Mouse (Mus musculus) brain, embryonic 14.5 days (tissue): ENCODE data around the gene Helt.

Experiments
- CTCF ChIP-seq: fragments of 200-500 bp; IDR thresholded peaks from 2 replicates; pipeline ENCODE4 v1.5.1; 2012; ENCODE audit warnings: inconsistent platforms, mild to moderate bottlenecking, moderate library complexity, borderline replicate concordance; ENCODE audit not compliant: insufficient read depth, insufficient read length; ENCODE audit errors: extremely low read depth
- POLR2A ChIP-seq: fragments of 200-500 bp; IDR thresholded peaks from 2 replicates; pipeline ENCODE4 v1.6.1; 2012; ENCODE audit warnings: mild to moderate bottlenecking, inconsistent platforms, borderline replicate concordance; ENCODE audit not compliant: poor library complexity, insufficient read depth, insufficient read length, severe bottlenecking; ENCODE audit errors: extremely low read depth

DNA sequence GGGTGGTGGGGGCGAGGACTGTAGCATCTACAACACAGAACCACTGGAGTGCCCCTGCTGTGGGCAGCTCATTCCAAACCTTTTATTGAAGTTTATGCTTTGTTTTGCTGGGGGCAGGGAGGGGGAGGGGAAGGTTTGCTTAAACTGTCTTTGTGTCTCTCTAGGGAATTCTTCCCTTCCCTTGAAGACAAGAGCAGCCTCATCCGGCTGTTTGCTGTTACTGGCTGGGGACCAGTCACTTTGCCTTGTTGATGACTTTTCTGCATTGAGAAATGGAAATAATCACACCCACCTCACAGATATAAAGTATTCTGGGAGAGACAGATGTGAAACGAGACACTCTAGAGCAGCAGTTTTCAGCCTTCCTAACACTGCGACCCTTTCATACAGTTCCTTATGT is 27.7 kb downstream of the Helt start:
- no peak for TF ChIP-seq CTCF
- TF ChIP-seq POLR2A = no peak
